Mouse (Mus musculus) hindlimb bud, embryonic 11.5 days (tissue): ENCODE results near the gene Cript.

ENCODE experiments used
- DNase-seq: peaks from one replicate; pipeline ENCODE4 v3.0.0-alpha.2; 2012; ENCODE audit warnings: low read depth, low spot score; ENCODE audit errors: extremely low spot score

Cript gene

GRCm38 (mm10) chr17:87025269-87025949, at the start of gene Cript, which contains the start of gene Pigf:
Gene Cript, plus strand, starts transcription at chr17:87025550.
Gene Pigf, minus strand, starts transcription at chr17:87025406.
- DNase-seq = peak; percentile 86

DNA sequence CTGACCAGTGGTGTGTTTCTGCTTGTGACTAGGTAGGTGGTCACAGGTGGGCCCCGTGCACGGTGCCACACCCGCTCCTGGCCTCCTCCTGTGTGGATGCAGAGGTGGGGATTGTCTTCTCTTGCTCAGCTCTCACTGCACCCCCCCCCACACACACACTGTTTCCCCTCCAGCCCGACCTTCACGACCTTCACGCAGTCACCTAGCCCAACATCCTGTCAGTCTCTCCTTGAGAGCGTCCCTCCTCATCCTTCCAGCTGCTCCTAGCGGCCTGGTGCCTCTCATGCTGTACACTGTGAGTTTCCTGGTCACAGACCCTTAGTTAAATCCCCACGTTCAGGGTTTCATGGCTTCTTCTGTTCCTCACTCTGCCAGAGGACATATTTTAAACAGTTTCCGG, 49.0 kb upstream of the Cript start:
- DNase-seq = no peak

GRCm38 (mm10) chr17:86978496-86978895, 46.9 kb upstream of the Cript start:
- DNase-seq = no peak

DNA sequence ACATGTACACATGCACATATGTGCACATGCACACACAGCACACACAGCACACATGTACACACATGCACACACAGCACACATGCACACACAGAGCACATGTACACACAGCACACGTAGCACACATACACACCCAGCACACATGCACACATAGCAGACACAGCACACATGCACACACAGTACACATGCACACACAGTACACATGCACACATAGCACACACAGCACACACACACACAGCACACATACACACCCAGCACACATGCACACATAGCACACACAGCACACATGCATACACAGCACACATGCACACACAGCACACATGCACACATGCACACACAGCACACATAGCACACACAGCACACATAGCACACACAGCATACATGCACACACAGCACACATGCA, 44.1 kb upstream of the Cript start:
- DNase-seq = no peak

- DNase-seq = no peak
Observed at GRCm38 (mm10) chr17:86981701-86982100, 43.6 kb upstream of the Cript start.

DNA sequence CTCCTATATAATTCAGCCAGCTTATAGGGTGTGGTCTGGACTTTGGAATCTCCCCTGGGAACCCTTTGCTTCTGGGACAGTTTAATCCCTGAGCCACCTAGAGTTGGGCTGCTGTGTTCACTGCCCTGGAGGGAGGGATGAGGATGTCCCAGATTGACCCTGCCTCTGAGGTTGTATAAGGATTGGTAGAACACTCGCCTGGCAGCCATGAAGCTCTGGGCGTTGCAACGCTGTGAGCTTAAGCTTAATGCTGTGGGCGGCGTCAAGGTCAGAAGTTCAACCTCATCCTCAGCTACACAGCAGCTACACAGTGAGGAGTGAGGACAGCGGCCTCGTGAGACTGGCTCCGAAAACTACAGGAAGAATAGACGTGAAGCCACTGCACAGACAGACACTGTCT, 42.9 kb upstream of the Cript start:
- no peak for DNase-seq

DNA sequence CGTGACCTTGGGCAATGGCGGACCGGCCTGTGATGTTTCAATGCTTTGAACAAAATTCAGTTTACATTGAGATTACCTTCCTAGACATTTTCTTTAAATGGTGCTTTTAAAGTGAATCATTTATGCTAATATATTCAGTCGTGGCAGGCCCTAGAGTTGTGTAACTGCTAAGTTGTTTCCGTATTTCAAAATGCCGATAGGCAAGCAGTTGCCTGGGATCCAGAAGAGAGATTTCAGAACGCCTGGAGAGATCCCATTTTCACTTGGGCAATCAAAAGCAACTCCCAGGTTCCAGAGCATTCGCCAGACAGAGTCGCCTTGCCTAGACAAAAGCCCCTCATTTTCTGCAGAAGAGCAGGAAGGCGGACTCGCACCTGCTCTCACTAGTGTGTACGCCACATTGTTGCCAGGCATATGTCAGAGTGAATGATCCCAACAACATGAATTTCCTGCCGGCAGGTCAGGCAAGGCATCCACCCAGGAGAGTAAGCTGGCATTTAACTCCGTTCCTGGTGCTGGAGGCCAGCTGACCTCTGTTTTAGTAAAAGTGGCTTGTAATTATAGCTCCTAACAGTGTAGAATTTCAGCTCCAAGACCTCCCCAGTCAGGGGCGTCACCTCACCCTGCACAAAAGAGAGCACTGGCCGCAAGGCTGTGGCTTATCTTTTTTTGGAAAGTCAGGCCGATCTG, 38.8 kb upstream of the Cript start:
- no peak for DNase-seq

- no peak for DNase-seq
Observed at GRCm38 (mm10) chr17:86988161-86988560, 37.2 kb upstream of the Cript start.

DNA sequence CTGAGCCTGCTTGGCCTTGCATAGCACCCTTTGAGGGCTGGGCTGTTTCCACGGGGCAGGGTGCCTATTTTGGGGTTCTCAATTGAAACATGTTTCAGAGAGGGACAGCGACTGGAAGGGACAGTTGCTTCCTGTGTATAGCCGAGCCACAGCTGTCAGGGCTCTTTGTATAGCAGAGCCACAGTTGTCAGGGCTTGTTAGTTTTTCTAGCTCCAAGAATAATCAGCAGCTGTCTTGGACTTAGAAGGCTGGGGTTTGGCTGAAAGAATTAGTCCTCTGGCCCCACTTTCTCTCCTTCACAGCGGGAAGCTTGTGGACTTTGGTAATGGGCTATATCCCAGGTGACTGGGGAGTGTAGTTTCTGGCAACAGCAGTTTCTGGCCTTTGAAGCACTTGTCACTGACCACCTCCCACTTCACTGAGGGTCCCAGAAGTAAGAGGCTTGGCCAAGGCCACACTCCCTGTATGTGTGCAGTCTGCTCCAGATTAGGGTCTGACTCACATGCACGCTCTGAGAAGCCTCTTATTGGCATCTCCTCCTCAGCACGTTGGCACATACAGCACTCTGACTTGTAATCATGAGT, 36.7 kb upstream of the Cript start:
- no peak for DNase-seq

DNA sequence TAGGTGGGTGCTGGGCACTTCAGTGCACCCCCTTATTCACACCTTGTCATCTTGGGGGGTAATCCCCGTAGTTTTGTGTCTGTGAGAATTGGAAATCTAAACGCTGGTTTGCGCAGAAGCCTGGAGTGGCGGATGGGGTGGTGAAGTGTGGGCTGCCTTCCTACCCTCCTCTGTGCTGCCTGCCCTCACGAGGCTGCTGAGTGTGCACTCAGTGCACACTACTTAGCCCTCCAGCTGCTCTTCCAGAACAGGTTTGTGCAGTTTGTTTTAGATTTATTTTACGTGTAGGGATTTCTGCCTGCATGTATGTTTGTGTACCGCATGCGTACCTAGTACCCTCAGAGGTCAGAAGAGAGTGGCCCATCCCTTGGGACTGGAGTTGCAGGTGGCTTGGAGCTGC, 34.0 kb upstream of the Cript start:
- no peak for DNase-seq

DNA sequence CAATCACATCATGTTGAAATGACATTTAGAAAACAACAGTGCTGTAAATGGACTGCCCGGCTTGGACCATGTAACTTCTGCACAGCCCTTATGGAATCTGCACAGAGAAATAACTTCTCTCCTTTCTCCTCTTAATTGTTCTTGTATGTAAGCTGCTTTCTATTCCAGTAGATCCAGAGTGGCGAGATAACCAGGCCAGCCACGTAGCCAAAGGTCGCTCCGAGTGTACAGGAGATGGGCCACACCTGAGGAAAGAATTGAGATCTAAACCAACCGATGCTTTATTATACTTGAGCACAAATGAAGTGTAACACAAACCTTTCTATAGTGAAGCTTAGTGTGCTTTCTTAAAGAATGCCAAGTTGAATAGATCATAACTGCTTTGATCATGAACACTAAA, 28.0 kb upstream of the Cript start:
- DNase-seq = no peak

DNA sequence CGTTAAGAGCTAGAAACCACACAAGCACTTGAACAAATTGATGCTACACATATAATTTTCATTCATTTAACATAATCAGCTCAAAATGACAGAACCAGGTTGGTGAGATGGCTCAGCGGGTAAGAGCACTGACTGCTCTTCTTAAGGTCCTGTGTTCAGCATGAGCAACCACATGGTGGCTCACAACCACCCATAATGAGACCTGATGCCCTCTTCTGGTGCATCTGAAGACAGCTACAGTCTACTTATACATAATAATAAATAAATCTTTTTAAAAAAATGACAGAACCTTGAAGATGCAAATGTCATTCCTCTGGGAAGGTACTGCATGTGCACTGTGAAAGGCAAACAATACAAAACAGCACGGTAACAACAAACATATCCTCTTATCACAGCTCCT, 16.4 kb upstream of the Cript start:
- no peak for DNase-seq

DNA sequence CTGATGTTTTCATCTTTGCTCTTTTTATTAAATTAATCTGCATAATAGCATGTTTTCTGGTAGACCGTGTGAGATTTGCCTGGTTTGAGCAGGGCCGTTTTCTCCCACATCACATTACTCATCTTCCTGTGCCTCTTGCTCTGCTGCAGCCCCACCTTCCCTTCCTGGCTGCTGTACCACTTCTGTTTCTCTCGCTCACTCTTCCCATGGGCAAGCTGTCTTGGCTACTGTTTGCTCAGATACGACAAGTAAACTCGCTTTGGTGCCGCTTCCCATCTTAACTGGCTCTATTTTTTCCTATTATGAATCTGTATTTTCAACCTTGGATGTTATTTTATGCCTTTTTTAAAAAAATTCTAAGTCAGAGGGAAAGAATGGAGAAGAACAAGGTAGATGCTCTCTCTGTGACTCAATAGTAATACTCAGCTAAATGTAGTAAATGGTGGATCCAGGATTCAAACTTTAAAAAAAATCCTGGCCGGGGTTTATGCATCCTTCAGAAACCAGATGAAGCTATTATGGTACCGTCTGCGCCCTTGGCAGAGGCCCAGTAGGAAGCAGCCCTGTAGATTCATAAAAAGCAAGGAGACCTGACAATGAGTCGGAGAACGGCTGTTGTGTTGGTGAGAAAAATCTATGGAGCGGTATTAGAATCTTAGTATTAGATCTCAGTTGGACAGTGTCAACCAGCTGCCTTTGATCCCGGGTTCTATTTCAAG, 13.9 kb upstream of the Cript start:
- DNase-seq = no peak

- DNase-seq = no peak
Observed at GRCm38 (mm10) chr17:87019692-87020091, 5.7 kb upstream of the Cript start.

GRCm38 (mm10) chr17:87024491-87025242, 683 bp upstream of the Cript start:
- no peak for DNase-seq

DNA sequence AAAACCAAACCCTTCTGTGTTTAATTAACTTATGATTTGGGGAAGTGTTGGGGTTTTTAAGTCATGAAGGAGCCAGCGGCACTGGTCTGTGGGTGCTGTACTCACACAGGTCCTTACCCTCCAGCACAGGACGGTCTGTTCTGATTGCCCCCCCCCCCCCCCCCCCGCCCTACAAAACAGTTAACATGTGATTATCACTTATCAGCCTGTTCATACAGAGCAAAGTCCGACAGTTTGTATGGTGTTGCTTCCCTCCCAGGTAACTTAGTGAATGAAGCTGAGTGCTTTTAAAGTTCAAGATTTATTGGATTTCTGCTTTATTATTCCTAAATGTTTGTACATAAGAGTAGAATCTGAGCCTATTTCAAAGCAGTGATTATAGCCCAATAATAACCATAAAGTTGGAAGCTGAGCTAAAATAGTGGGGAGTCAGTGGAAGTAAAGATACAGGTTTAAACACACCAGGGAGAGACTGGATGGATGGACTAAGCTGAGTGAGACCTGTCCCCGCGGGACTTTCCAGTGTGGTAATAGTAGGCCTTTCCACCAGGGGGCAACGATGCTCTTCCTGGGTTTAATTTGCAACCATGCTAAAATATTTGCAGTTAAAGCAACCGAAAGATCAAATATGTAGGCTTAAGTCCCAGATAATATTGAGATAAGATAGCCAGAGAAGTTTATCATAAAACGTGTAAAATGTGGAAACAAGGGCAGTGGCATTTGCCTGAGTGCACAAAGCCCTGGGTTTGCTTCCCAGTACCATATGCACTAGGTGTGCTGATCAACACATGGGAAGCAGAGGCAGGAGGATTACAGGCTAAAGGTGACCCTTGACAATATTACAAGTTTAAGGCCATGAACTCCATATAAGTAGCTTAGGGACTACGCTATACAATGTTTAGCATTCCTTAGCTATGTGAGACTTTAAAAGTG, 11.1 kb downstream of the Cript start:
- no peak for DNase-seq

DNA sequence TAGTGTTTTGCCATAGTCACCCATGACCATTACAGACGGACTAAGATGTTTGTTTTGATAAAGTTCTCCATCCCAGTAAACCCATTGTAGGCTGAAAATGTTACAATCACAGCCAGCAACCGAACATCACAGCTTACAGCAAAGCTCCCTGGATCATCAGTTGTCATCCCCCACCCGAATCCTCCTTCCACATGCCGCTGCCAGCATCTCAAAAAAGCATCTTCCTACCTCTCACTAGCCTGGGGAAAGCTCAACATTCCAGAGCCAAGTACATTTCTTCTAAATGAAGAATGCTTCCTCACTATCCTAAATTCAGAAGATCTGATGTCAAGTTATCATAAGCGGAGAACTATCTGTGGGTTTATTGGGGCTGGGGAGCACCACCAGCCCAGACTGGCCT, 13.1 kb downstream of the Cript start:
- DNase-seq = no peak

DNA sequence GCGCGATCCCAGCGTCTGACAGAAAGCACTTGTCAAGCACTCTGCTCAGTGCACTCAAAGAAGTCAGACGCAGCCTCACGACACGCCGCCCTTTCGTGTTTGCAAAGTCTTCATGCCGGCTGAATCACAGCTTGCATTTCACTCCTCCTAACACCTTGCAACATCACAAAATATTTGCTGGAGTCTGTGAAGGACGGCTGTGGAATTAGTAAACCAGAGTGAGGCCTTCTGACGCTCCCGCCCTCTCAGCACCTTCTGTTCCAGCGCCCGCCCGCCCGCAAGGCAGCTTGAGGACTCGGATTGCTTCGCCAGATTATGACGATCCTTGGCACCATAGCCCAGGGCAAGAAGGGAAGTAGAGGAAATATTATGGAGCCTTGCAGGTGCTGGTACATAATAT, 16.4 kb downstream of the Cript start:
- DNase-seq = no peak

- DNase-seq = peak; percentile 99
Observed at GRCm38 (mm10) chr17:87044364-87044763, 19.0 kb downstream of the Cript start.

- DNase-seq = no peak
Observed at GRCm38 (mm10) chr17:87044796-87045195, 19.4 kb downstream of the Cript start.
